Mouse (Mus musculus) bone marrow macrophage, adult 2 months (primary cell): ENCODE measurements around the gene Foxc2.

Experiments
- CTCF ChIP-seq: IDR thresholded peaks from 2 replicates; pipeline ENCODE4 v1.5.1; 2012; ENCODE audit warnings: low read depth, mild to moderate bottlenecking, low read length, moderate library complexity
- POLR2A ChIP-seq: IDR thresholded peaks from 2 replicates; pipeline ENCODE4 v1.6.1; 2012; ENCODE audit warnings: mild to moderate bottlenecking, low read depth, low read length, borderline replicate concordance

DNA sequence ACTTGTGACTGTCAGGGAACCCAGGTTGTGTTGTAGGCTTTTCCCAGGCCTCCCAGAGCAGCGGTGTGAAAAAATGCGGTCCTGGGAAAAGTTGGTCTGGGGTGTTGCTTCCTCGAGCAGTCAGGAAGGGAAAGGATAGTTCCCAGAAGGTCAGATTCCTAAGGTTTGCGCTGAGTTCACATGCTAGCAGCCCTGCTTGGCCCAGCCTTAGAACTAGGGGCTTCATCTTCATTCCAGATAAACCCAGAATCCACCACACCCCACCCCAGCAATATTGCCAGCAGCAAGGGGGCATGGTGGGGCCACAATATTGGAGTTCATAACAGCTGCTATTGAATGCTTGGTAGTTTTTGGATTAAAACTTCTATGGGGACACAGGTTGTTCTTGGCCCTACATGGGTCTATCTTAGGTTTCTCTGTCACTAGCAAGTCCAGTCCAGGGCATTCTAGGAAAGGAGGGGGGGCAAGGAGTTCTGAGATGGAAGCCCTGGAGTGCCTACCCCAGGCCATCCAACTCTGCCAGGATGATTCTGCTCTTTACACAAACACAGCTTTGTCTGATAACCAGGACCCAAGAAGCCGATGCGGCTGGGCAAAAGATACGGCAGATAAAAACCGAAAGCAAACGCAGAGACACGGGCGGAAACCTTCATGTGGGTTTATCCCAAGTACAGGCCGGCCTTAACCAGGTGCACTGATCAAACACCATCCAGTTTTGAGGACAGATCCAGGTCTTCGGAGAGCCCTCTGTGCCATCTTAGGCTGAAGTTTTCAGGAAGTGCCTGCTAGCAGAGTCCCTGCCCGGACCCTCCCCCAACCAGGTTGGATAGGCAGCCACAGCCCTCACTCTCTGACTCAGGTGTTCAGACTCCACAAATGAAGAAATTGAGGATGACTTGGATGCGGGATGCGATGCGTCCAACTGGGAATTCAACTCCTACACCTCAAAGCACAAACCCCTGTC, 4.8 kb downstream of the Foxc2 start:
- TF ChIP-seq POLR2A, result no peak
- no peak for TF ChIP-seq CTCF
